ENCODE assay signal across 14 mouse cellular contexts in the genomic region with DNA sequence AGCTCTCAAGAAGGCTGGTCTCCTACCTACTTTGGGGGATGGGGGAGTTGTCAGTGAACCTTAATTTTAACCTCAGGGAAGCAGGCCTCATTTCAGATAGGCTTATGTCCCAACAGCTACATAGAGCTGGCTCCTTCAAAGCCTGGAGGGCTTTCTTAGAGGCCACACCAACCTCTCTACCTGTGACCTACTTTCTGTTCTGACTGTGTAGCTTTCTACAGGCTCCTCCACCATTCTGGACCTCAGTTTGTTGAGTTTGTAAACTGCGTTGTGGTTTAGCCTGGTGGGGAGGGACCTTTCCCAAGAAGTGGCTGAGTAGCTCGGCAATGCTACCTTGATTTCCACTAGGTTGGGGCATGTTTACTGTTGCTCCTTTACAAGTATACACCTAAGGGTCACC. TPM values are rescaled to one million over a fixed set of nuclear protein-coding genes. Genes with fewer than 3 reads are reported as not detected.
DNase-seq lines count a peak whose midpoint lies in the region; ATAC-seq and TF ChIP-seq lines count a peak whose summit lies in the region.
"Had no signal": no experiment of that assay in that cellular context is flagged by ENCODE, and none has a peak within 500 bp of the region (broad histone marks: within the 10 kb centered on the region; RNA-seq: fewer than 3 reads in every experiment).

No protein-coding gene starts in this region.

- peak overlapping the region; percentile 88 for H3K9ac ChIP-seq in heart, embryonic 13.5 days
- H3K9ac ChIP-seq in kidney, postnatal 0 days (ENCODE audit: low read depth, low read length) = no peak overlapping the region
- no peak overlapping the region for H3K9ac ChIP-seq in liver, embryonic 13.5 days
- H3K9ac ChIP-seq: forebrain, postnatal 0 days had no signal

- H3K27ac ChIP-seq in heart, embryonic 13.5 days (replicated peaks) = no peak overlapping the region
- H3K27ac ChIP-seq in kidney, postnatal 0 days = no peak overlapping the region
- H3K27ac ChIP-seq in brown adipose tissue, adult 24 weeks (replicated peaks; ENCODE audit: low read depth, low read length) = peak overlapping the region; percentile 59; the same call in 1 of the 2 replicates
- no peak overlapping the region for H3K27ac ChIP-seq in liver, embryonic 13.5 days

- peak overlapping the region; percentile 81 for H3K4me2 ChIP-seq in heart, embryonic 13.5 days
- H3K4me2 ChIP-seq in kidney, postnatal 0 days (ENCODE audit: low read length) = peak overlapping the region; percentile 93
- peak overlapping the region; percentile 85 for H3K4me2 ChIP-seq in liver, embryonic 13.5 days

- intact Hi-C loops in heart, postnatal 25 days (cut with DNase I) = no loop called here

- WGBS in heart, embryonic 13.5 days = 52% methylated on average over 2 of the region's 2 CpGs
- WGBS in kidney, postnatal 0 days = 73% methylated on average over 2 of the region's 2 CpGs
- WGBS in liver, embryonic 13.5 days (ENCODE audit: insufficient replicate concordance) = 69% methylated on average over 2 of the region's 2 CpGs

- H3K27me3 ChIP-seq in heart, embryonic 13.5 days (replicated peaks) = 0 out of 2 replicates have a peak, but pooled peaks cover 8% of the 10 kb centered on the region
- H3K27me3 ChIP-seq in kidney, postnatal 0 days (ENCODE audit: insufficient read depth, low read length) = no peaks in the 10 kb centered on the region
- peaks cover 87% of the 10 kb centered on the region for H3K27me3 ChIP-seq in liver, embryonic 13.5 days

- H3K9me3 ChIP-seq in heart, embryonic 13.5 days = no peaks in the 10 kb centered on the region
- no peaks in the 10 kb centered on the region for H3K9me3 ChIP-seq in kidney, postnatal 0 days (replicated peaks; ENCODE audit: low read length)
- no peaks in the 10 kb centered on the region for H3K9me3 ChIP-seq in liver, embryonic 13.5 days (replicated peaks)
- H3K9me3 ChIP-seq: midbrain, embryonic 10.5 days had no signal

- no peak for ATAC-seq in heart, embryonic 13.5 days (ENCODE audit: extremely low read depth, insufficient number of reproducible peaks, low FRiP score, low TSS enrichment)
- ATAC-seq in kidney, postnatal 0 days (replicated peaks; ENCODE audit: low FRiP score, low read depth) = no peak
- ATAC-seq in liver, embryonic 13.5 days (ENCODE audit: low read depth) = no peak
- ATAC-seq: forebrain, postnatal 0 days had no signal

- no peak for TF ChIP-seq CTCF in kidney, postnatal 0 days (IDR thresholded peaks at IDR 0.05; ENCODE audit: low read depth)

- peak overlapping the region; percentile 76 for H3K4me3 ChIP-seq in heart, embryonic 13.5 days
- H3K4me3 ChIP-seq in kidney, postnatal 0 days (replicated peaks; ENCODE audit: low read depth, low read length) = no peak overlapping the region; the same call in 1 of the 2 replicates
- peak overlapping the region; percentile 84 for H3K4me3 ChIP-seq in brown adipose tissue, adult 24 weeks (ENCODE audit: insufficient read depth, low read depth, low read length)
- H3K4me3 ChIP-seq in liver, embryonic 13.5 days (replicated peaks) = 0 out of 2 replicates have a peak overlapping the region, but pooled peaks have one; percentile 60

- peaks cover 22% of the 10 kb centered on the region for H3K36me3 ChIP-seq in heart, embryonic 13.5 days
- H3K36me3 ChIP-seq in kidney, postnatal 0 days (ENCODE audit: insufficient read depth, low read length) = no peaks in the 10 kb centered on the region
- no peaks in the 10 kb centered on the region for H3K36me3 ChIP-seq in liver, embryonic 13.5 days
- H3K36me3 ChIP-seq: midbrain, embryonic 10.5 days had no signal

- no peak for DNase-seq in heart, postnatal 25 days (ENCODE audit: low spot score)
- no peak for DNase-seq in kidney, postnatal 0 days (ENCODE audit: low spot score)
- DNase-seq in kidney, postnatal 10 days = no peak
- no peak for DNase-seq in liver, embryonic 13.5 days
- no peak for DNase-seq in cerebellum, adult 11-12 months
- DNase-seq in ovary, adult 18-20 months (ENCODE audit: low spot score) = no peak
- DNase-seq: adrenal gland, postnatal 14 days; cerebellum, adult 18-20 months; forebrain, postnatal 0 days; right cerebral cortex, postnatal 14 days had no signal

- peaks cover 83% of the 10 kb centered on the region for H3K4me1 ChIP-seq in heart, embryonic 13.5 days
- peaks cover 21% of the 10 kb centered on the region; the same call in 1 of the 2 replicates for H3K4me1 ChIP-seq in kidney, postnatal 0 days (replicated peaks; ENCODE audit: insufficient read depth, low read length)
- H3K4me1 ChIP-seq in brown adipose tissue, adult 24 weeks (ENCODE audit: control insufficient read depth, insufficient read depth, insufficient read length, low read length) = peaks cover 14% of the 10 kb centered on the region
- H3K4me1 ChIP-seq in liver, embryonic 13.5 days (replicated peaks) = peaks cover 42% of the 10 kb centered on the region

RNA-seq across cellular contexts. Expression of gene Bik, which starts 1.1 kb away (rescaled TPM):
- polyA plus RNA-seq in heart, embryonic 13.5 days (2015; fragmentation: Nextera tagmentation; extraction: Ambion mirVana) = 31.2 and 31.8 TPM in 2 replicates
- 10 to 100 TPM in 1 of 2 experiments, 1 to 10 TPM in 1; 9.3 to 11.8 TPM for total RNA-seq in heart, postnatal 25 days (2021)
- 14.1 and 16.1 TPM in 2 replicates for polyA plus RNA-seq in kidney, postnatal 0 days (2015; fragmentation: Nextera tagmentation; extraction: Ambion mirVana)
- polyA plus RNA-seq in brown adipose tissue, adult 24 weeks (2012; ENCODE audit: insufficient read depth, insufficient read length, missing spikeins) = 4.1 TPM in 1 of 2 replicates, not detected in the other
- 1.1 and 1.5 TPM in 2 replicates for polyA plus RNA-seq in liver, embryonic 13.5 days (2015; fragmentation: Nextera tagmentation; extraction: Ambion mirVana)
- total RNA-seq: forebrain, postnatal 0 days; left cerebral cortex, postnatal 14 days had no signal

RNA-seq across cellular contexts. Expression of gene Ttll1, which starts 17.1 kb away (rescaled TPM):
- 21.5 and 22.1 TPM in 2 replicates for polyA plus RNA-seq in heart, embryonic 13.5 days (2015; fragmentation: Nextera tagmentation; extraction: Ambion mirVana)
- total RNA-seq in heart, postnatal 25 days (2021) = 10 to 100 TPM; 49.0 to 53.0 TPM
- 16.6 and 19.0 TPM in 2 replicates for polyA plus RNA-seq in kidney, postnatal 0 days (2015; fragmentation: Nextera tagmentation; extraction: Ambion mirVana)
- 6.0 and 7.2 TPM in 2 replicates for polyA plus RNA-seq in brown adipose tissue, adult 24 weeks (2012; ENCODE audit: insufficient read depth, insufficient read length, missing spikeins)
- 7.2 and 7.4 TPM in 2 replicates for polyA plus RNA-seq in liver, embryonic 13.5 days (2015; fragmentation: Nextera tagmentation; extraction: Ambion mirVana)

RNA-seq across cellular contexts. Expression of gene Tspo, which starts 35.6 kb away (rescaled TPM):
- polyA plus RNA-seq in heart, embryonic 13.5 days (2015; fragmentation: Nextera tagmentation; extraction: Ambion mirVana) = 139 and 150 TPM in 2 replicates
- total RNA-seq in heart, postnatal 25 days (2021) = 10 to 100 TPM; 61.7 to 65.1 TPM
- polyA plus RNA-seq in kidney, postnatal 0 days (2015; fragmentation: Nextera tagmentation; extraction: Ambion mirVana) = 159 and 169 TPM in 2 replicates
- polyA plus RNA-seq in brown adipose tissue, adult 24 weeks (2012; ENCODE audit: insufficient read depth, insufficient read length, missing spikeins) = 723 and 770 TPM in 2 replicates
- polyA plus RNA-seq in liver, embryonic 13.5 days (2015; fragmentation: Nextera tagmentation; extraction: Ambion mirVana) = 186 and 227 TPM in 2 replicates

RNA-seq across cellular contexts. Expression of gene Mcat, which starts 35.8 kb away (rescaled TPM):
- polyA plus RNA-seq in heart, embryonic 13.5 days (2015; fragmentation: Nextera tagmentation; extraction: Ambion mirVana) = 29.6 and 32.6 TPM in 2 replicates
- total RNA-seq in heart, postnatal 25 days (2021) = 10 to 100 TPM; 36.6 to 39.6 TPM
- polyA plus RNA-seq in kidney, postnatal 0 days (2015; fragmentation: Nextera tagmentation; extraction: Ambion mirVana) = 37.6 and 41.2 TPM in 2 replicates
- 29.1 and 29.6 TPM in 2 replicates for polyA plus RNA-seq in brown adipose tissue, adult 24 weeks (2012; ENCODE audit: insufficient read depth, insufficient read length, missing spikeins)
- polyA plus RNA-seq in liver, embryonic 13.5 days (2015; fragmentation: Nextera tagmentation; extraction: Ambion mirVana) = 18.1 and 21.0 TPM in 2 replicates
